Mouse (Mus musculus) CD4-positive naive resting alpha-beta T cell, adult 57 days (primary cell): ENCODE measurements around the gene Fv1. TPM values are rescaled to one million over a fixed set of nuclear protein-coding genes. Genes with fewer than 3 reads are reported as not detected.

ENCODE experiments used
- total RNA-seq: library from RNA; stranded (reverse); gene quantifications from one replicate; pipeline ENCODE4 v1.2.4, GENCODE M21; 2023

Gene Fv1
- 16.8 TPM for total RNA-seq

DNA sequence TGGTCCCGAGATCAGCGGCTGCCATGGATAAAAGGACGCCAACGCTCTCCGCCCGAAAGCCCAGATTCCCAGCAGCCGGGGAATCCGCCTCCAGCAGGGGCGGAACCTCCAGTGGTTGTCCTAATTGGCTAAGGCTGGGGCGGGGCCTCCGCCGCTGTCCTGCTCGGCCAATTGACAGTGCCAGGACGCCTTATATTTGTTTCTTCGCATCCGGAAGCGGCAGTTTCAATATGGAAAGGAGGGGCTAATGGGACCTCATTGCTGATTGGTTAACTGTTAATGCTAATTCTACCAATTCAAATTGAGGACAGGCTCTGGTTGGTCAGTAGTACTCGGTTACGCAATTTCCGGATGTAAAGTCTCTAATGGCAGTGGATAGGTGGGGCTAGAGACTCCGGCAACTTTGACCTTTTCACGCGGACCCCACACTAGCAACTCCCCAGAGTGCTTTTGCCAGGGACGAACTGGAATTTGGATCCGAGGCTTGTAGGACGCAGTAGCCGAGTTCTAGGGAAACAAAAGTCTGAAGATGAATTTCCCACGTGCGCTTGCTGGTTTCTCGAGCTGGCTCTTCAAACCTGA lies at the start of gene Fv1, which contains the start of gene Miip:
TSS of gene Fv1 (plus strand) at position 530 of the 582 bp plus-strand sequence.
TSS of gene Miip (minus strand) at position 367 of the 582 bp plus-strand sequence.

DNA sequence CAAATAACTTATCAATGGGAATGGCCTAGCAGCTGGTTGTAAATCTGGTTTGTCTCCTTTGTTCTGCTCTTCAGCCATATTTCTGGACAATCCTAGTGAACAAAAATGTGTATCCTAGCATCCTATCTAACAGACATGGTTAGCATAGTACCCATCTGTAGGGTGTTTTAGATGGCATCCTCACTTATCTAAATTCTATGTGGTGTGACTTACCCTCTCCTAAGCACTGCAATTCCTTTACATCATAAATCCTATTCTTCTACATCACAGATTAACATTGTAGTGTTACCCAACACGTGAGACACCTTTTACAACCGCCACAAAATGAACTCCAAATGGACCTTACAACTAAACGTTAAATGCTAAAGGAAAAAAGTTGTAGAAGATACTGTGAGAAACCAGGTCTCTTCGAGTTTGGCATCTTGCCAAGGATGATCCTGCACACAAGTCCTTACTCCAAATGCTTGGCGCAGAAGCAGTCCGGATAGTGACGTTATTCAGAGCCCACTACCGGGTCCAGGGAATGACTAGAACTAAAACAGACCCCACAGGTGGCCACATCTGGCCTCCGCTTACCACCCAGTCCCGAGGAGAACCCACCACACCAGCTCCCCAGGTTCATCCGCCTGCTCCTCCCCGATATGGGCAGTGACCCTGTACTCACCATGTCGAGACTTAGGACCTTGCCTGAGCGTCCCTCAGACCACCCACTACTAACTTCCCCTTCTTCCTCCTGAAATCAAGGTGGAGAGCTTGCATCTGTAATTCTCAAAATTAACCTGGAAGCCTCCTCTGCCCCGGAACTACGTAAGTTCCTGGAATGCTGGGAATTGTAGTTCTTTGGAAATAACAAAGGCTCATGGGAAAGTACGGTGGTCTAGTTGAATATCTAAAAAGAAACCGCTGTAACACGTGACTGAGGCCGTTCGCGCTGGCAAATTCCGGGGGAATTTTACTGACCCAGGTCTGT lies 20.9 kb upstream of the Fv1 start, which contains the start of gene Zfp933:
TSS of gene Zfp933 (minus strand) at position 753 of the 970 bp plus-strand sequence.

DNA sequence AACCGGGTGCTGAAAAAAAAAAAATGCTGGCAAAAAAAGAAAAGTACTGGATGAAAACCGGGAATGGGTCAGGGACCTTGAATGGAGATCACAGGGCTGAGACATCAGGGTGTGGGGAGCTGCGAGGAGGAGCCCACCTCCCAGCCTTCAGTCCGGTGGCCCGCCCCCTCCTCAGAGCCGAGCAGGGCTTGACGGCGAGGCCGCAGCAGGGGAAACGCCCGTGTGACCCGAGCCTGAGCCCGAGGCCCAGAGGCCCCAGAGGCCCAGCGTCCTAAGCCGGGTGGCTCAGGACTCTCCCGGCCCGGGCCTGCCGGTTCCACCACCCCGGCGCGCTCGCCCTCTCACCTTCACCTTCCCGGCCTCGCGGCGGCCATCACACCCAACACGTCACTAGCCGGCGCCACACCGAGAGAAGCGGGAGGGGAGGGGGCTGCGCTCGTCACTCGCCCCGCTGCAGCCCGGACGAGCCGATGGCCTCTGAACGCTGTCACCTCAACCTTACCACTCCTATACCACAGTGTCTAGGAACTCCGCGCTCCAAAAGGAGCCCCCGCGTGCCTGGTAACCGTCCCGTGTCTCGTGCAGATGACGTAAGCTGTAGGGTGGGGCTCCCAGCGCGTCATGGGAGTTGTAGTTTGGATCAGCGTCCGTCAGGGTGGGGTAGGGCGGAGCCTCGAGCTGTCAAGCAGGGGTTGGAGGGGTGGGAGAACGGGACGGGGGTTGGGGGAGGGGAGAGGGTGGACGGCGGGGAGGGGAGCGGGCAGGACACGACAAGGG lies 35.7 kb downstream of the Fv1 start, which contains the start of gene Mfn2:
TSS of gene Mfn2 (minus strand) at position 392 of the 777 bp plus-strand sequence.

Other genes starting within 250 kb of the Fv1 start
- not detected for gene Zfp979, start 226.5 kb upstream of the Fv1 start, total RNA-seq
- gene Zfp534, start 166.4 kb upstream of the Fv1 start, total RNA-seq: 0.50 TPM
- gene Zfp984, start 59.2 kb upstream of the Fv1 start, total RNA-seq: 9.0 TPM
- gene Zfp933, start 20.6 kb upstream of the Fv1 start, total RNA-seq: 5.2 TPM
- gene Miip, start 163 bp upstream of the Fv1 start, total RNA-seq: 45.5 TPM
- 37.0 TPM for gene Mfn2, start 35.7 kb downstream of the Fv1 start, total RNA-seq
- 9.5 TPM for gene Plod1, start 67.8 kb downstream of the Fv1 start, total RNA-seq
- 63.6 TPM for gene 2510039O18Rik, start 71.9 kb downstream of the Fv1 start, total RNA-seq
- not detected for gene Nppb, start 116.8 kb downstream of the Fv1 start, total RNA-seq
- gene Nppa, start 131.7 kb downstream of the Fv1 start, total RNA-seq: not detected
- gene Clcn6, start 169.8 kb downstream of the Fv1 start, total RNA-seq: 37.6 TPM
- gene Mthfr, start 170.1 kb downstream of the Fv1 start, total RNA-seq: 24.2 TPM
- gene Agtrap, start 219.1 kb downstream of the Fv1 start, total RNA-seq: 18.2 TPM